Mouse (Mus musculus) left cerebral cortex, postnatal 14 days (tissue): ENCODE results near the gene Plch2. TPM values are rescaled to one million over a fixed set of nuclear protein-coding genes. Genes with fewer than 3 reads are reported as not detected.

ENCODE experiments used
- DNase-seq, 2 experiments: peaks; one replicate each; pipeline ENCODE4 v3.0.0; 2021 to 2022; ENCODE audit warnings: low spot score in 2 of 2, mixed read lengths in 1 of 2
- intact Hi-C: fragments of 180-260 bp; cut with DNase I; formaldehyde crosslinking; loops from one replicate; pipeline ENCODE4 v1.15.1; 2025
- total RNA-seq, 2 experiments: library from RNA; stranded (reverse); gene quantifications; 2 replicates each; pipeline ENCODE4 v1.2.3; 2021

Gene Plch2
- total RNA-seq, 2 experiments from 2014 or later, result 50.2 to 50.5 TPM

- intact Hi-C loops, result no loop called here
- no peak for DNase-seq
These were observed 48.5 kb downstream of the Plch2 start for GRCm38 (mm10) chr4:155008075-155008474.

GRCm38 (mm10) chr4:155007641-155008040 is 48.9 kb downstream of the Plch2 start:
- intact Hi-C loops, result no loop called here
- no peak for DNase-seq

DNA sequence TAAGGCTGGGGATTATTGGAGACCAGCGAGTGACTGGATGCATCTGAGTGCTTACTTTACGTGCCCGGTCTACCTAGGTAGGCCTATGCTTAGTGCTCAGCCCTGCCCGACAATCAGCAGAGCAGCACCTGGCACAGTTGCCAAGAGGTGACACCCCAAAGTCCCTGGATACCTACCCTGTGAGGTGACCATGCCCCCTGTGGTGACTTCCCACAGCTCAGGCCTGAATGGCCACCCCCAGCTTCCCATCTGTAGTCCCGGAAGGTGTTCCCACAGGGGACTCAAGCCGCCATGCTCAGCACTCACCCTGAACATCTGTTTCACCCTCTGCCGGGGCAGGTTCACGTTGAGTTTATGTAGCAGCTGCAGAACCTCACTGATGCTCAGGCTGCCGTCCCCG is 50.3 kb downstream of the Plch2 start:
- no peak for DNase-seq
- intact Hi-C loops, result no loop called here

DNA sequence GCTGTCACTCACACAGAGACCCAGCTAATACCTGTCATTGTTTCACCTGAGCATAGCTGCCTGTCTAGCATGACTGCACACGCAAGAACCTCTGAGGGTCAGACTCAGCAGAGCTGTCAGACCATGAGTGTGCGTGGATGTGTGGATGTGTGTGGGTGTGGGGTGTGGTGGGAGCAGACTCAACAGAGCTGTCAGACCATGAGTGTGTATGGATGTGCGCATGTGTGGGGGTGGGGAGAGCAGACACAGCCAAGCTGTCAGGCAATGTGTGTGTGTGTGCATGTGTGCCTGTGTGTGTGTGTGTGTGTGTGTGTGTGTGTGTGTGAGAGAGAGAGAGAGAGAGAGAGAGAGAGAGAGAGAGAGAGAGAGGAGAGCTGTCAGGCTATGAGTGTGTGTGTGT is 51.3 kb downstream of the Plch2 start:
- peak in 1 of 2 experiments; percentile 63 for DNase-seq
- intact Hi-C loops, result no loop called here

- no peak for DNase-seq
- intact Hi-C loops, result no loop called here
These were observed 57.2 kb downstream of the Plch2 start for GRCm38 (mm10) chr4:154999379-154999778.

- intact Hi-C loops, result no loop called here
- no peak for DNase-seq
These were observed 59.9 kb downstream of the Plch2 start for GRCm38 (mm10) chr4:154996572-154997154.

GRCm38 (mm10) chr4:154994876-154995275 is 61.7 kb downstream of the Plch2 start:
- intact Hi-C loops, result no loop called here
- no peak for DNase-seq

- no peak for DNase-seq
- intact Hi-C loops, result no loop called here
These were observed 69.8 kb downstream of the Plch2 start for GRCm38 (mm10) chr4:154986750-154987149.

- intact Hi-C loops, result no loop called here
- DNase-seq, result peak; percentile 76 to 87
These were observed 70.5 kb downstream of the Plch2 start for GRCm38 (mm10) chr4:154986096-154986495.

DNA sequence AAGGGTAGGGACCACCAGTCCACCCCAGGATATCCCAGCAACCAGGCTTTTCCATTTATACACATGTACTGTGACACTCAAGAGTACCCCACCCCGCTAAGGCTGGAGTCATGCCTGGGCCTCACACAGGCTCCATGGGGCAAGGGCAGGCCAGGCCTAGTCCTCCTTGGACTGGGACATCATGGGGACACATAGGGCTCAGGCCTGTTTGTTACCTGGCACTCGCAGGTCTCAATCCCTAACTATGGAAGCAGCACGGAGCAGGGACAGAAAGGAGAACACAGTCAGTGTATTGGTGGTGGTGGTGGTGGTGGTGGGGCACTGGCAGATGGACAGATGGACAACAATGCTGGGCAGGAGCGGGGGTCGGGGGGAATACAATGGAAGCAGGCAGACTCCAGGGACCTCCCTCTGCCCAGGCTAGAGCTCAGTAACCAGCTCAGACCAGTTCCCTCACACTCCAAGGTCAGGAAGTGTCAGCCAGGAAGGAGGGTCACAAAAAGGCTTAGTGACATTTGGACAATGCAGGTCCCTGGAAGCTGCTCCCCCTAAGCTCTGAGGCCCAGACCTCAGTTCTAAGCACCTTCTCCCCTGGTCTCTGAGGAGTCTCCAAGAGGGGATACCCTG is 71.3 kb downstream of the Plch2 start:
- DNase-seq, result no peak
- intact Hi-C loops, result no loop called here

GRCm38 (mm10) chr4:154983767-154984166 is 72.8 kb downstream of the Plch2 start:
- intact Hi-C loops, result no loop called here
- DNase-seq, result no peak

DNA sequence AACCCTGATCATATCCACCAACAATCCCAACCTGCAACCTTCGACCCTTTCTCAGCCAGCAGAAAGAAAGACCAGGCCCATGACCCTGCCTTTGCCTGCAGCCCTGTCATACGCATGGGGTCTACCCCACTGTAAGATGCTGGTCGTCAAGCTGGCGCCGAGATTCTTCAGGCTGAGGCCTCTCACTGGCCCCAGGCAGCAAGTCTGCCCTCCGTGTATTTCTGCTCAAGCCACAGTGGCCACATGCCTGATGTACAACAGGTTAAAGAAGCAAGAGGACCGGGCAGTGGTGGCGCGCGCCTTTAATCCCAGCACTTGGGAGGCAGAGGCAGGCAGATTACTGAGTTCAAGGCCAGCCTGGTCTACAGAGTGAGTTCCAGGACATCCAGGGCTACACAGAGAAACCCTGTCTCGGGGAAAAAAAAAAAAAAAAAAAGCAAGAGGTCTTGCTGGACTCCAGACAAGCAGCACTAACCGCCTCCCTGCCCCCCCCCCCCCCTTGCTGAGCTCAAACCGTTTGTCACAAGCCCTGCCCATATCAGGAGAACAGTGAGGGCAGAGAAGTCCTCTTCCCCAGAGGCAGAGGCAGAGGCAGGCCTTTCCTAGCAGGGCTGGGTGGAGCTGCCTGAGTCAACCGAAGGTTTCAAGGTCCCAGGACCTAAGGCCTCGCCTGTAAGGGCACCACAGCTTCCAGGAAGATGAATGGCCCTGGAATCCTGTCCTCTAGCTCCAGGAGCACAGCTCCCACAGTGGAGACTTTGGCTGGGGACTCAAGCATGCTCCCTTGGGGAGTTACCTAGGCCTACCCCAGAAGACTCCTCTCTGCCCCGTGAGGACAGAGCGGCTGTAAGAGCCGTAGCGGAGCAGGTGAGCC is 74.1 kb downstream of the Plch2 start:
- intact Hi-C loops, result no loop called here
- DNase-seq, result no peak

DNA sequence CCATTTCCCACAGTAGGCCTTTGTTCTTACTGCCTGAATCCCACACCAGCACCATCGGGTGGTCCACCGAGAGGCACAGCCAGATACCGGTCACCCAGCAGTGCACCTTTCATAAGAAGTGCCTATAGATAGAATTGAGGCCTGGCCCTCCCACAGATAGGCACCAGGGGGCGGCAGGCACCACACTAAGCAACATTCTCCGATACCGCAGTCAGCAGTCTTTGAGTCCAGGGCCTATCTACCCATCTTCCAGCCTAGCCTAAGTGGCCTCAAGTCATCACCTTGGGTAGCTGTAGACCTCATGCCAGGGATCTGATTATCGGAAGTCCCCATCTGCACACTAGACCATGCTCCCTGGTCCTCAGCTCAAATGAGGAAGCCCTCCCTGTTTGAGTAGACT is 75.1 kb downstream of the Plch2 start:
- intact Hi-C loops, result loop anchor here (1.0 to 2.0 kb wide), 2 partner anchors 71 to 85 kb away; no protein-coding TSS in a partner anchor
- DNase-seq, result peak; percentile 81 to 89

DNA sequence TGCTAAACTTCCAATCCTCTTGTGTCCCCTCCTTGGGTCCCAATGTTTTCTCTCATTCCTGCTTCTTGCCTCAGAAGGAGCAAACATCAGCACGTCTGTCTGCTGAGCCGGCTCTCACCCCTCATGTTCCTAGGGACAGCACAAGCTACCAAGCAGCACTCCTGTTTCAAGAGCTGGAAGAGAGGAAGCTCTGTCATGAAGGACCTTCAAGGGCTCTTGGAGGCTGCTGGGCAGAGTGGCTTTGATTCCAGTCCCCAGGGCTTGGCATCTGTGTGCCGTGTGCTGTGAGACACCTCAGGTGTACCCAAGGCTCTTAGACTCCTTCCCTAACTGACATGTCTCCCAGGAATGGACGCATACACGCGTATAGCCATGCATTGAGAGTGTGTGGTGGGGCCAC is 75.5 kb downstream of the Plch2 start:
- no peak for DNase-seq
- intact Hi-C loops, result loop anchor here (1.0 to 2.0 kb wide), 2 partner anchors 72 to 85 kb away; no protein-coding TSS in a partner anchor

DNA sequence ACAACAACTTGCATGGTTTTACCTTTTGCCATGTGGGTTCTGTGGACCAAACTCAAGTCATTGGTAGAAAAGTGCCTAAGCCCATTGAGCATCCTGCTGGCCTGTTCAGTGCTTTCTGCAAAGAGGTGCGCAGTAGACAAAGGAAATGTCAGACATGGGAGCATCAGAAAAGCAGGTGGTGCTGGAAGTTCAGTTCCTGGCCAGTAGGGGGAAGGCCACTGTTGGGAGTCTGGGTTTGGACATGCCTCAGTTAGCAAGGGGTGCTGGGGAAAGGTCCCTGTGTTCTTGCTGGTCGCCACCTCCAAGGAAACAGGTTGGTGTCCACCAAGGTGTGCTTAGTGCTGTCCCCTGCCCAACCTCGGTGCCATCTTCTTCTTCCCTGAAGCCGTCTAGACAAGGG is 76.5 kb downstream of the Plch2 start:
- intact Hi-C loops, result loop anchor here (2.0 kb wide), 1 partner anchor 73 kb away; no protein-coding TSS in a partner anchor

GRCm38 (mm10) chr4:154974163-154974611 is 82.4 kb downstream of the Plch2 start:
- intact Hi-C loops, result no loop called here
- no peak for DNase-seq

More for the DNA sequence above, 76.5 kb downstream of the Plch2 start:
- no peak for DNase-seq

DNA sequence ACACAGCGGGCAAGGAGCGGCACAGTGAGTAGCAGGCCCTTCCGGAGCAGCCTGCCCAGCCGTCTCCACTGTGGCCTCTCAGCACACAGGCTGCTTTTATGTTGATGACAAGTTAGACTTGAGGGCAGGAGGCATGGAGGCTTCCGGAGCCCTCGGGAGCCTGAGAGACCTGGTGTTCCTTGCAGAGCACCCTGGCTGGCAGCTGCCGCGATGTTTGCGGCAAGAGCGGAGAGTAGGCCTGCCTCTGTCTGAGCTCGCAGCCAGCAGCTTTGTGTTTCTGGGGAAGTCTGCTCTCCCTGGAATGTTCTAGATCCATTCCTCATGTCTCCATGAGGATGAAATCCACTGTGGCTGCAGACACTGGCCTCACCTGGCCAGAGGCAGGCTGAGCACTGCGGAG is 84.0 kb downstream of the Plch2 start:
- DNase-seq, result no peak
- intact Hi-C loops, result no loop called here

- peak; percentile 66 to 80 for DNase-seq
- intact Hi-C loops, result loop anchor here (5.0 kb wide), 1 partner anchor 90 kb away; no protein-coding TSS in a partner anchor
These were observed 89.4 kb downstream of the Plch2 start for GRCm38 (mm10) chr4:154967173-154967572.

- intact Hi-C loops, result loop anchor here (5.0 kb wide), 1 partner anchor 89 kb away; no protein-coding TSS in a partner anchor
- no peak for DNase-seq
These were observed 90.7 kb downstream of the Plch2 start for GRCm38 (mm10) chr4:154965856-154966255.
